Mouse (Mus musculus): Measurements from ENCODE around the gene Gm30302. TPM values are rescaled to one million over a fixed set of nuclear protein-coding genes. Genes with fewer than 3 reads are reported as not detected.

The Gm30302 gene
- total RNA-seq, 2 experiments from 2014 or later: not detected

DNA sequence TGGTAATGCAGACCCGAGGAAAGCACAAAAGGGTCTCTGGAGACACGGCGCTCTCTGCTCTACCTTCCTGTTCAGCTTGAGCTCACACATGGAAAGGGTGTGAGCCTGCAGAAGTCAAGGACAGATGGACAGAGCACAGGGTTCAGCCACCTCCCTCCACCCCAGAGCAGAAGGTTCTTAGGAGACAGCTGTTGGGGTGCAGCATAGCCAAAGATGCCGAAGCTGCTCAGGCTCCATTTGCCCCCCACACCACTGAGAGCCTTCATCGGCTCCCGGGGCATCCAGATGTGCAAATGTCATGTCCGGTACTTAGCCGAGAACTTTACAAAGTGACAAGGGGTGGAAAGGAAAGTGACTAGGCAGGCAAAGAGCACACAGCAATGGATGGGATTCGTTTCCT is 42.2 kb downstream of the Gm30302 start:
- ATAC-seq (replicated peaks; ENCODE audit: low FRiP score, low TSS enrichment, poor library complexity, severe bottlenecking): no peak

DNA sequence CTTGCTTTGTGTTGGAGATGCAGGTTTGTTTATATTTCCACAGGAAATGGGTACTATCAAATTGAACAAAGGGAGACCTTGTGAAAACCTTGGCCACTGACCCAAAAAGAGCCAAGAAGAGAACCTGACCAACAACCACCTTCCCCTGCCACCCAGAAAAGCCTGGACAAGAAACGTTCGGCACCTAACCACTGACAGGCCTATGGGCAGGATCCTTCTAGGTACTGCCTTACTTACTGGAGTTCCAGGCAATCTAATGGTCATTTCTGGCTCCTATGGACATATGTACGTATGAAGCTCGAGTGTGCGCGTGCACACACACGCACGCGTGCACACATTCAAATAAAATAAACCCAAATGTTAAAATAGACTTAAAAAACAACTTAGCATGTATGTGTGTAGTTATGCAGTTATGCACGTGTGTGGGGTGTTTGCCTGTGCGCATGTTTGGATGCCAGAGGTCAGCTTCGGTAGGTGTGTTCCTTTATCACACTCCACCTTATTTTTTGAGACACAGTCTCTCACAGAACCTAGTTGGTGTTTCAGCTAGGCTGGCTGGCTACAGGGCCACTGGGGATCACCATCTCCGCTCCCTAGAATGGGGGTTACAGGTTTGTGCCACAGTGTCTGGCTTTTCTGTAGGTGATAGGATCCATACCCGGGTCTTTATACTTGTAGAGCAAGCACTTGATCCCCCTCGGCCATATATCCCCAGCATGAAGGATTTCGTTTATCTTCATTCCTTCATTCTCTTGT is 57.3 kb downstream of the Gm30302 start:
- ATAC-seq (replicated peaks; ENCODE audit: low FRiP score, low TSS enrichment, poor library complexity, severe bottlenecking): no peak

DNA sequence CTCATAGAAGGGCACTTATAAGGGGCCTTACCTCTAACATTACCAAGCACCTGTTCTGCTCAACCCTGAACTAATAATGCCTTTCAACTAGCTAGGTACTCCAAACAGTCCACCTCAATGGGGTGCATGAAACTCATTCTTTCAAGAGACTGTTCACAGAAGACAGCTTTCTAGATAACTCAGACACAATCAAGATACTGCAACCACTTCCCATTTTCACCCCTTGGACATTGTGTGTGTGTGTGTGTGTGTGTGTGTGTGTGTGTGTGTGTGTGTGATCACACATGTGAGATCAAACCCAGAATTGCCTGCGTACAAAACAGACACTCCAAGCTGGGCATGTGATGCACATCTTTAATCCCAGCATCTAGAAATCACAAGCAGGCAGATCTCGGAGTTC is 60.8 kb downstream of the Gm30302 start:
- no peak for ATAC-seq (replicated peaks; ENCODE audit: low FRiP score, low TSS enrichment, poor library complexity, severe bottlenecking)

DNA sequence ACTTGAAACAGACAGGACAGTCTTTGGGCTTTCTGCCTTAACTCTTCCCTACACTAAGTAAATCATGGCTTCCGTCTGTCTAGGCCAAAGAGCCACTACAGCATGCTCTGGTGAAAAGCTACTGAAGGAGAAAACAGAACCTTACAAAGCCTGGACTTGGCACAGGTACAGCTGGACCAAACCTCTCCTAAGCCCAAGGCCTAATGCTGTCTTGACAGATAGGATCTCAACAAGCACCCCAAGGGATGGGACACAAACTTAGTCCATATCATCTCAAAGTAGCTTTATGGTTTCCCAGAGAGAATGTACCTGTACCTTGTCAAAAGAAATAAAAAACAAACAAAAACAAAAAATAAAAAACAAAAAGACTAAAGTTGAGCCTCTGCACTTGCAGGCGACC is 62.4 kb downstream of the Gm30302 start:
- no peak for ATAC-seq (replicated peaks; ENCODE audit: low FRiP score, low TSS enrichment, poor library complexity, severe bottlenecking)

Other genes starting within 250 kb of the Gm30302 start
- gene Omd, start 216.5 kb downstream of the Gm30302 start, total RNA-seq (2014; fragmentation: Nextera tagmentation): not detected in 2 replicates
- gene Omd, start 216.5 kb downstream of the Gm30302 start, total RNA-seq (2017): 0.47 TPM in 1 of 2 replicates, not detected in the other
- not detected in 2 replicates for gene Ogn, start 191.0 kb downstream of the Gm30302 start, total RNA-seq (2014; fragmentation: Nextera tagmentation)
- gene Ogn, start 191.0 kb downstream of the Gm30302 start, total RNA-seq (2017): not detected in 2 replicates
- gene Cenpp, start 146.2 kb downstream of the Gm30302 start, total RNA-seq (2014; fragmentation: Nextera tagmentation): 44.6 and 44.7 TPM in 2 replicates
- gene Cenpp, start 146.2 kb downstream of the Gm30302 start, total RNA-seq (2017): 33.8 and 43.8 TPM in 2 replicates
- 43.9 and 63.1 TPM in 2 replicates for gene Nol8, start 145.9 kb downstream of the Gm30302 start, total RNA-seq (2014; fragmentation: Nextera tagmentation)
- gene Nol8, start 145.9 kb downstream of the Gm30302 start, total RNA-seq (2017): 60.7 and 71.4 TPM in 2 replicates
- 77.6 and 124 TPM in 2 replicates for gene Iars, start 116.9 kb downstream of the Gm30302 start, total RNA-seq (2014; fragmentation: Nextera tagmentation)
- gene Iars, start 116.9 kb downstream of the Gm30302 start, total RNA-seq (2017): 90.4 and 105 TPM in 2 replicates